Mouse (Mus musculus) liver, embryonic 15.5 days (tissue): Measurements from ENCODE around the gene Thada. TPM values are rescaled to one million over a fixed set of nuclear protein-coding genes. Genes with fewer than 3 reads are reported as not detected.

Experiments
- ATAC-seq: fragments of 200-750 bp; cut with Nextera tagmentation; 2 replicates; pipeline ENCODE4 v1.8.0; 2017; ENCODE audit warnings: moderate number of reproducible peaks, mild to moderate bottlenecking, moderate library complexity; ENCODE audit not compliant: insufficient read depth
- H3K27ac ChIP-seq: fragments of 300-500 bp; sonication (generic); replicated peaks from 2 replicates; pipeline ENCODE4 v1.5.1; 2015; ENCODE audit warnings: mild to moderate bottlenecking, inconsistent platforms
- H3K27me3 ChIP-seq: fragments of 300-500 bp; sonication (generic); 2 replicates; pipeline ENCODE4 v1.6.1; 2015; ENCODE audit warnings: mild to moderate bottlenecking, inconsistent platforms
- H3K36me3 ChIP-seq: fragments of 300-500 bp; sonication (generic); replicated peaks from 2 replicates; pipeline ENCODE4 v1.6.1; 2015; ENCODE audit warnings: moderate library complexity, mild to moderate bottlenecking, inconsistent platforms
- H3K4me1 ChIP-seq: fragments of 300-500 bp; sonication (generic); replicated peaks from 2 replicates; pipeline ENCODE4 v1.6.1; 2015; ENCODE audit warnings: inconsistent platforms
- H3K4me2 ChIP-seq: fragments of 300-500 bp; sonication (generic); 2 replicates; pipeline ENCODE4 v1.6.1; 2015; ENCODE audit warnings: moderate library complexity, mild to moderate bottlenecking, inconsistent platforms
- H3K4me3 ChIP-seq: fragments of 300-500 bp; sonication (generic); replicated peaks from 2 replicates; pipeline ENCODE4 v1.5.1; 2015; ENCODE audit warnings: mild to moderate bottlenecking, inconsistent platforms
- H3K9ac ChIP-seq: fragments of 300-500 bp; sonication (generic); 2 replicates; pipeline ENCODE4 v1.6.1; 2015; ENCODE audit warnings: moderate library complexity, mild to moderate bottlenecking, inconsistent platforms
- H3K9me3 ChIP-seq: fragments of 300-500 bp; sonication (generic); replicated peaks from 2 replicates; pipeline ENCODE4 v1.6.1; 2016; ENCODE audit warnings: inconsistent platforms
- WGBS: fragments of 180-500 bp; shearing (Covaris S2); methylation state at CpG from one replicate; pipeline ENCODE4 v1.1.7; 2015; ENCODE audit warnings: mixed read lengths; ENCODE audit not compliant: insufficient replicate concordance; 5-methylcytosine and 5-hydroxymethylcytosine counted together
- polyA plus RNA-seq: library from polyadenylated mRNA; unstranded; fragments of >200 nt; fragmentation: Nextera tagmentation; extraction: Ambion mirVana; gene quantifications from 2 replicates; pipeline ENCODE4 v1.2.1, GENCODE M21; 2015

The Thada gene
- polyA plus RNA-seq, 1 experiment from 2014 or later = 2.3 TPM

GRCm38 (mm10) chr17:84340574-84340973, 125.4 kb downstream of the Thada start:
- Histone ChIP-seq H3K4me3 (no peak overlapping the region), H3K27me3 (no peaks in the 10 kb centered on the region), H3K4me2 (no peak overlapping the region), H3K9ac (no peak overlapping the region), H3K27ac (no peak overlapping the region), H3K36me3 (peaks cover 8% of the 10 kb centered on the region; the same call in 1 of the 2 replicates), H3K4me1 (no peaks in the 10 kb centered on the region), H3K9me3 (no peaks in the 10 kb centered on the region)
- ATAC-seq = no peak
- WGBS = 81% methylated on average over 3 of the region's 3 CpGs

DNA sequence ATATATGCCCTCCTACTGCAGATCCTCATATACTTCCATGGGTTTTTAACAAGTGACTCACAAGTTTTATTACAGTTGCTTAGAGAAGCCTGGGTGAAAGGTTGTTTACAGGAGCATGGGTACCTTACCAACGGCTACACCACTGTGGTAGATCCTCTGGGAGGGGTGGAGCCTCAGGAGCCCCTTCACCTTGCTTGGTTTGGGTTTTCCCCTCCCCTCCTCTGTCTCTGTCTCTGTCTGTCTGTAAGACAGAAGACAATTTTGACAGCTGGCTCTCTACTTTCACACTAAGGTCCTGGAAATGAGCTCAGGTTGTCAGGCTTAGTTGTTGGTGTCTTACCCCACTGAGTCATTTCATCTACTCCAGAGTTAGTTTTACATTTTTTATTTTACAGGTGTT, 130.0 kb downstream of the Thada start:
- H3K9ac ChIP-seq = no peak overlapping the region
- WGBS = 54% methylated on average over 1 of the region's 1 CpGs
- no peaks in the 10 kb centered on the region for H3K27me3 ChIP-seq
- no peaks in the 10 kb centered on the region for H3K9me3 ChIP-seq
- ATAC-seq = no peak
- H3K27ac ChIP-seq = no peak overlapping the region
- no peak overlapping the region for H3K4me2 ChIP-seq
- H3K4me1 ChIP-seq = no peaks in the 10 kb centered on the region
- peaks cover 8% of the 10 kb centered on the region; the same call in 1 of the 2 replicates for H3K36me3 ChIP-seq
- H3K4me3 ChIP-seq = no peak overlapping the region

DNA sequence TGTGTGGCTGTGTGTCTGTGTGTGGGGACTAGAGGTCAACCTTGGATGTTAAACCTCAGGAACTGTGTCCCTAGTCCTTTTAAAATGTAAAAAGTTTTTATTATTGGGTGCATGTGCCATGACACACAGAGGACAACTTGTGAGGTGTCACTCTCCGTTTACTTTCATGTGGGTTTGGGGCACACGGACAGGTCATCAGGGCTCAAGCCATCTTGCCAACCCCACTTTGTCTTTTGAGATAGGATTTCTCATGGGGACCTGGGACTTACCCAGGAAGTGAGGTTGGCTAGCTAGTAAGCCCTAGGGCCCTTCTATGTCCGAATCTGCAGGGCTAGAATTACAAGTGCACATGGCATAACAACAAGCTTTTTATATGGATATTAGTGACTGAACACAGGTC, 130.9 kb downstream of the Thada start:
- Histone ChIP-seq H3K4me1 (0 out of 2 replicates have a peak, but pooled peaks cover 3% of the 10 kb centered on the region), H3K36me3 (peaks cover 8% of the 10 kb centered on the region; the same call in 1 of the 2 replicates), H3K9ac (no peak overlapping the region), H3K27ac (no peak overlapping the region), H3K9me3 (no peaks in the 10 kb centered on the region), H3K4me2 (no peak overlapping the region), H3K27me3 (no peaks in the 10 kb centered on the region), H3K4me3 (no peak overlapping the region)
- ATAC-seq = no peak
- 70% methylated on average over 3 of the region's 3 CpGs for WGBS

DNA sequence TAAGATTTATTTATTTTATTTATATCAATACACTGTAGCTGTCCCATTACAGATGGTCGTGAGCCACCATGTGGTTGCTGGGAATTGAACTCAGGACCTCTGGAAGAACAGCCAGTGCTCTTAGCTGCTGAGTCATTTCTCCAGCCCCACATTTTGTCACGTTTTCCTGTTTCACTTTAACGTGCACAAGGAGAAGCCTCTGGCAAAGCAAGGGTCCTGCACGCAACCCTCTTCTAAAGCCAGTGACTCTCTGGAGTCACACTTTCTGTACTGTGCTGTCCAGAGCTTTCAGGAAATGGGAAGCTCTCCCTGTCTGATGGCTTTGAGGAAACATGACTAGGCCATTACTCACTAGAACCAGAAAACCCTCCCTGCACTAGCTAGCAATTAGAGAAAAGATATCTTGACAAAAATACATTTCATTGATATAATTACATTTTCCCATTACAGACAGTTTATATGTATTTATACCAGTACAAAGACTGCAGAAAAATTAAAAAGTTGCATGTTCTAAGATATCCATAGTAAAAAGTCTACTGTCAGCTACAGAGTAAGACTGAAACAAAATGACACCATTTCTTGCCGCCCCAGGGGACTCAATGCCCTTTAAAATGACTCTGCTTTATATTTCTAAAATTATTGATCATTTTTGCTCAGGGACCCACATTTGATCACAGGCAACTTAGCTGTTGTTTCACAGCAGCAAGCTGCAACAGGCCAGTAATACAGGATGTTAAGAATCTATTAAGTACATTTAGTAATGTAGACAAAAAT, 131.6 kb downstream of the Thada start:
- Histone ChIP-seq H3K9me3 (no peaks in the 10 kb centered on the region), H3K4me1 (0 out of 2 replicates have a peak, but pooled peaks cover 4% of the 10 kb centered on the region), H3K36me3 (peaks cover 8% of the 10 kb centered on the region; the same call in 1 of the 2 replicates), H3K27me3 (no peaks in the 10 kb centered on the region), H3K4me3 (no peak overlapping the region), H3K9ac (no peak overlapping the region), H3K27ac (no peak overlapping the region), H3K4me2 (no peak overlapping the region)
- ATAC-seq = no peak
- 60% methylated on average over 5 of the region's 5 CpGs for WGBS

DNA sequence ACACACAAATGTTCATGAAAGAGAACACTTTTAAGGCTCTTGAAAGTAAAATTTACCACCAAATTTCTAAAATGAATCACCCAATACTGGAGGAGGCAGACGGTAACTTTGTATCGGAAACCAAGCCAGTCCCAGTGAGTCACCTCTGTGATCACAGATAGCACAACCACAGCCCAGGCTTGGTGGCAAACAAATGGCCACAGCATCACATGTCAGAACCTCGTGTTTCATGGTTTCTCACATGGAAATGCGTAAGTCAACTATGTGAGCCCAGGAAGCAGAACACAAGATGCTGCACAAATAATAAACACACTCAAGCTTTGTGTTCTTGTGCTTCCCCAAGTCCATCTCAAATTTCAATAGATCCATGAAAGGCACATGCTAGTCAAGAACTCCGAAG, 133.1 kb downstream of the Thada start:
- H3K9ac ChIP-seq = no peak overlapping the region
- no peak for ATAC-seq
- 53% methylated on average over 5 of the region's 5 CpGs for WGBS
- H3K27ac ChIP-seq = no peak overlapping the region
- H3K4me3 ChIP-seq = no peak overlapping the region
- H3K27me3 ChIP-seq = no peaks in the 10 kb centered on the region
- peaks cover 8% of the 10 kb centered on the region; the same call in 1 of the 2 replicates for H3K36me3 ChIP-seq
- H3K9me3 ChIP-seq = no peaks in the 10 kb centered on the region
- H3K4me2 ChIP-seq = no peak overlapping the region
- peaks cover 8% of the 10 kb centered on the region for H3K4me1 ChIP-seq

DNA sequence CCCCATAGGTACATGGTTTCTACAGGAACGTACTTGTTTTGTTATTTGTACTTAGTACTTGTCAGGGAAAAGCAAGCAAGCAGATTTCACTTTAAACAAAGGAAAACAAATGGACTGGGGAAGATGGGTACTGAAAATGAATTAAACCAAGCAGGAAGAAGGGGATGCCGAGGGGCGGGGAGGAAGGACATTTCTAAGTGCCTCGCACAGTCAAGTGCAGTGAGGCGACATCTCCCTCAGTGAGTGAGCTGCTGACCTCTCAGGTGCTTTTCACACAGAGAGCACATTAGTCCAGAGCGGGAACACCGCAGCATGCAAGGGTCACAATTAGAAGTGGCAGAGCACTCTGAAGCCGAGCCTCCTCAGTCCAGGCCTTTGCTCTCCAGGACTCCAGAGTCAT, 135.0 kb downstream of the Thada start:
- Histone ChIP-seq H3K27ac (no peak overlapping the region), H3K27me3 (no peaks in the 10 kb centered on the region), H3K4me1 (peaks cover 13% of the 10 kb centered on the region), H3K36me3 (peaks cover 2% of the 10 kb centered on the region; the same call in 1 of the 2 replicates), H3K4me3 (no peak overlapping the region), H3K9me3 (no peaks in the 10 kb centered on the region), H3K9ac (no peak overlapping the region), H3K4me2 (no peak overlapping the region)
- ATAC-seq = no peak
- WGBS = 79% methylated on average over 8 of the region's 8 CpGs

GRCm38 (mm10) chr17:84330506-84330905, 135.5 kb downstream of the Thada start:
- Histone ChIP-seq H3K27me3 (no peaks in the 10 kb centered on the region), H3K4me2 (no peak overlapping the region), H3K4me1 (peaks cover 18% of the 10 kb centered on the region), H3K27ac (no peak overlapping the region), H3K4me3 (no peak overlapping the region), H3K9ac (no peak overlapping the region), H3K36me3 (no peaks in the 10 kb centered on the region), H3K9me3 (no peaks in the 10 kb centered on the region)
- 58% methylated on average over 6 of the region's 6 CpGs for whole genome bisulfite sequencing
- ATAC-seq = no peak

- no peak for ATAC-seq
- H3K9me3 ChIP-seq = no peaks in the 10 kb centered on the region
- H3K27me3 ChIP-seq = no peaks in the 10 kb centered on the region
- H3K9ac ChIP-seq = no peak overlapping the region
- no peak overlapping the region for H3K27ac ChIP-seq
- H3K36me3 ChIP-seq = no peaks in the 10 kb centered on the region
- no peak overlapping the region for H3K4me2 ChIP-seq
- 66% methylated on average over 4 of the region's 4 CpGs for WGBS
- no peak overlapping the region for H3K4me3 ChIP-seq
- H3K4me1 ChIP-seq = peaks cover 22% of the 10 kb centered on the region
Observed at GRCm38 (mm10) chr17:84329906-84330470, 136.0 kb downstream of the Thada start.

- Histone ChIP-seq H3K27ac (no peak overlapping the region), H3K27me3 (no peaks in the 10 kb centered on the region), H3K9ac (no peak overlapping the region), H3K4me3 (no peak overlapping the region), H3K9me3 (no peaks in the 10 kb centered on the region), H3K4me1 (peaks cover 22% of the 10 kb centered on the region), H3K36me3 (no peaks in the 10 kb centered on the region), H3K4me2 (no peak overlapping the region)
- ATAC-seq = no peak
- WGBS = 24% methylated on average over 2 of the region's 2 CpGs
Observed at GRCm38 (mm10) chr17:84328526-84328925, 137.5 kb downstream of the Thada start.

- Histone ChIP-seq H3K4me1 (peaks cover 22% of the 10 kb centered on the region), H3K4me3 (no peak overlapping the region), H3K36me3 (no peaks in the 10 kb centered on the region), H3K27ac (no peak overlapping the region), H3K9ac (no peak overlapping the region), H3K9me3 (no peaks in the 10 kb centered on the region), H3K27me3 (no peaks in the 10 kb centered on the region), H3K4me2 (no peak overlapping the region)
- no peak for ATAC-seq
- WGBS = 67% methylated on average over 10 of the region's 12 CpGs
Observed at GRCm38 (mm10) chr17:84327051-84327925, 138.7 kb downstream of the Thada start.

DNA sequence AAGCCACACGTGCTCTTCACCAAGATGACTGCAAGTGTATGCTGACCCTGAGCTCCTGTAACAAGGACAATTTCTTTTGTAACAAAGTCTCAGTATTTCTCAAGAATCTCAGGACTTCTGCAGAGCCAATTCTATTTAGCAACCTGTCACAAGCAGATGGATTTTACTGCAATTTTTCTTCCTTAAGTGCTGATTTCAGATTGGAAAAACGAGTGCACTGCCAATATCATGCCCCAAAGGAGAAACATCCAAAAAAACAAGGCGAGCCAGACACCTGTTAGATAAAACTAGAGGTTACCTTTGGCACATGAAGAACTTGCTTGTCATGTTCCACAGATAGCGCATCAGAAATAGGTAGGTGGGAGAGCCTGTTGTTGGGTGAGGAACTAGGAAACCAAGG, 143.8 kb downstream of the Thada start:
- Histone ChIP-seq H3K36me3 (no peaks in the 10 kb centered on the region), H3K27me3 (no peaks in the 10 kb centered on the region), H3K4me3 (no peak overlapping the region), H3K27ac (no peak overlapping the region), H3K9me3 (no peaks in the 10 kb centered on the region), H3K4me2 (no peak overlapping the region), H3K4me1 (peaks cover 14% of the 10 kb centered on the region), H3K9ac (no peak overlapping the region)
- 69% methylated on average over 4 of the region's 4 CpGs for WGBS
- no peak for ATAC-seq
